Mouse (Mus musculus) heart, postnatal 0 days (tissue): ENCODE measurements around the gene Rims1. TPM values are rescaled to one million over a fixed set of nuclear protein-coding genes. Genes with fewer than 3 reads are reported as not detected.

Experiments used
- ATAC-seq: fragments of 200-750 bp; cut with Nextera tagmentation; 2 replicates; pipeline ENCODE4 v1.8.0; 2017; ENCODE audit warnings: low read depth, moderate number of reproducible peaks, moderate library complexity; ENCODE audit not compliant: insufficient read depth
- DNase-seq: peaks from one replicate; pipeline ENCODE4 v3.0.0-alpha.2; 2016; ENCODE audit warnings: low spot score
- H3K27ac ChIP-seq: fragments of 300-500 bp; sonication (generic); 2 replicates; pipeline ENCODE4 v1.5.1; 2014; ENCODE audit warnings: low read depth, mild to moderate bottlenecking
- H3K27me3 ChIP-seq: fragments of 300-500 bp; sonication (generic); 2 replicates; pipeline ENCODE4 v1.6.1; 2014; ENCODE audit warnings: low read length, mixed read lengths; ENCODE audit not compliant: control insufficient read depth, insufficient read depth
- H3K36me3 ChIP-seq: fragments of 300-500 bp; sonication (generic); replicated peaks from 2 replicates; pipeline ENCODE4 v1.6.1; 2014; ENCODE audit warnings: low read length, mixed read lengths; ENCODE audit not compliant: control insufficient read depth, insufficient read depth
- H3K4me1 ChIP-seq: fragments of 300-500 bp; sonication (generic); 2 replicates; pipeline ENCODE4 v1.6.1; 2014; ENCODE audit warnings: antibody characterized with exemption; ENCODE audit not compliant: control insufficient read depth, insufficient read depth
- H3K4me2 ChIP-seq: fragments of 300-500 bp; sonication (generic); 2 replicates; pipeline ENCODE4 v1.6.1; 2014; ENCODE audit warnings: low read depth, mild to moderate bottlenecking, low read length, moderate library complexity
- H3K4me3 ChIP-seq: fragments of 300-500 bp; sonication (generic); 2 replicates; pipeline ENCODE4 v1.5.1; 2014; ENCODE audit warnings: low read depth, low read length
- H3K9ac ChIP-seq: fragments of 300-500 bp; sonication (generic); replicated peaks from 2 replicates; pipeline ENCODE4 v1.6.1; 2014; ENCODE audit warnings: low read depth, low read length, mixed read lengths
- H3K9me3 ChIP-seq: fragments of 300-500 bp; sonication (generic); replicated peaks from 2 replicates; pipeline ENCODE4 v1.6.1; 2016; ENCODE audit warnings: low read length; ENCODE audit not compliant: control insufficient read depth
- CTCF ChIP-seq: IDR thresholded peaks from 2 replicates; pipeline ENCODE4 v1.5.1; 2016; ENCODE audit warnings: antibody characterized with exemption, control low read depth, low read depth
- EP300 ChIP-seq: IDR thresholded peaks from 2 replicates; pipeline ENCODE4 v1.6.1; 2016; ENCODE audit warnings: antibody characterized with exemption, low read depth
- WGBS: fragments of 180-500 bp; shearing (Covaris S2); extraction: QIAGEN DNeasy Blood & Tissue Kit; methylation state at CpG from one replicate; pipeline ENCODE4 v1.1.7; 2014; 5-methylcytosine and 5-hydroxymethylcytosine counted together
- polyA plus RNA-seq: library from polyadenylated mRNA; unstranded; fragments of >200 nt; fragmentation: Nextera tagmentation; extraction: Ambion mirVana; gene quantifications from 2 replicates; pipeline ENCODE4 v1.2.1, GENCODE M21; 2015
- total RNA-seq: library from RNA; depleted of rRNA; stranded (reverse); fragments of >200 nt; gene quantifications from 2 replicates; pipeline ENCODE4 v1.2.3, GENCODE M21; 2014; ENCODE audit warnings: low replicate concordance

The Rims1 gene
- total and polyA plus RNA-seq, 2 experiments from 2014 or later: 0.59 to 2.6 TPM

GRCm38 (mm10) chr1:22728207-22728606 is 77.6 kb downstream of the Rims1 start:
- no peak overlapping the region for H3K4me2 ChIP-seq
- DNase-seq (no peak), ATAC-seq (no peak)
- no peak for TF ChIP-seq EP300
- TF ChIP-seq CTCF: no peak
- H3K4me1 ChIP-seq: 0 out of 2 replicates have a peak, but pooled peaks cover 4% of the 10 kb centered on the region
- no peaks in the 10 kb centered on the region for H3K9me3 ChIP-seq
- H3K4me3 ChIP-seq: no peak overlapping the region
- no peak overlapping the region for H3K27ac ChIP-seq
- H3K36me3 ChIP-seq: no peaks in the 10 kb centered on the region
- no peak overlapping the region for H3K9ac ChIP-seq
- 51% methylated on average over 4 of the region's 4 CpGs for WGBS
- no peaks in the 10 kb centered on the region for H3K27me3 ChIP-seq

GRCm38 (mm10) chr1:22721706-22722105 is 84.1 kb downstream of the Rims1 start:
- DNase-seq: peak; percentile 94
- no peak overlapping the region for H3K9ac ChIP-seq
- H3K36me3 ChIP-seq: no peaks in the 10 kb centered on the region
- H3K4me3 ChIP-seq: no peak overlapping the region
- TF ChIP-seq CTCF: no peak
- TF ChIP-seq EP300: no peak
- no peak overlapping the region for H3K27ac ChIP-seq
- H3K9me3 ChIP-seq: no peaks in the 10 kb centered on the region
- H3K27me3 ChIP-seq: no peaks in the 10 kb centered on the region
- ATAC-seq: no peak
- no peak overlapping the region for H3K4me2 ChIP-seq
- H3K4me1 ChIP-seq: 0 out of 2 replicates have a peak, but pooled peaks cover 1% of the 10 kb centered on the region

GRCm38 (mm10) chr1:22720714-22721113 is 85.1 kb downstream of the Rims1 start:
- Histone ChIP-seq H3K4me1 (no peaks in the 10 kb centered on the region), H3K27me3 (no peaks in the 10 kb centered on the region), H3K4me3 (no peak overlapping the region), H3K9me3 (no peaks in the 10 kb centered on the region), H3K9ac (no peak overlapping the region), H3K27ac (no peak overlapping the region), H3K4me2 (no peak overlapping the region), H3K36me3 (no peaks in the 10 kb centered on the region)
- TF ChIP-seq CTCF (no peak), EP300 (no peak)
- ATAC-seq (no peak), DNase-seq (no peak)
- WGBS: 67% methylated on average over 2 of the region's 2 CpGs

- H3K4me1 ChIP-seq: no peaks in the 10 kb centered on the region
- no peaks in the 10 kb centered on the region for H3K27me3 ChIP-seq
- DNase-seq (no peak), ATAC-seq (no peak)
- no peak overlapping the region for H3K4me2 ChIP-seq
- no peaks in the 10 kb centered on the region for H3K36me3 ChIP-seq
- TF ChIP-seq CTCF: no peak
- no peak for TF ChIP-seq EP300
- 43% methylated on average over 2 of the region's 2 CpGs for WGBS
- H3K9ac ChIP-seq: no peak overlapping the region
- H3K27ac ChIP-seq: no peak overlapping the region
- no peak overlapping the region for H3K4me3 ChIP-seq
- no peaks in the 10 kb centered on the region for H3K9me3 ChIP-seq
Observed at GRCm38 (mm10) chr1:22709461-22709860, 96.3 kb downstream of the Rims1 start.

- ATAC-seq (no peak), DNase-seq (no peak)
- Histone ChIP-seq H3K4me3 (no peak overlapping the region), H3K36me3 (no peaks in the 10 kb centered on the region), H3K27me3 (no peaks in the 10 kb centered on the region), H3K9ac (no peak overlapping the region), H3K27ac (no peak overlapping the region), H3K9me3 (no peaks in the 10 kb centered on the region), H3K4me1 (0 out of 2 replicates have a peak, but pooled peaks cover 5% of the 10 kb centered on the region), H3K4me2 (no peak overlapping the region)
- TF ChIP-seq CTCF (no peak), EP300 (no peak)
- WGBS: 3% methylated on average over 1 of the region's 1 CpGs
Observed at GRCm38 (mm10) chr1:22695046-22695445, 110.7 kb downstream of the Rims1 start.

GRCm38 (mm10) chr1:22694514-22694913 is 111.3 kb downstream of the Rims1 start:
- H3K27ac ChIP-seq: no peak overlapping the region
- no peaks in the 10 kb centered on the region for H3K36me3 ChIP-seq
- H3K4me3 ChIP-seq: no peak overlapping the region
- TF ChIP-seq EP300 (no peak), CTCF (no peak)
- H3K4me1 ChIP-seq: 0 out of 2 replicates have a peak, but pooled peaks cover 5% of the 10 kb centered on the region
- no peaks in the 10 kb centered on the region for H3K27me3 ChIP-seq
- 79% methylated on average over 2 of the region's 2 CpGs for whole genome bisulfite sequencing
- no peak for DNase-seq
- no peak overlapping the region for H3K9ac ChIP-seq
- no peak overlapping the region for H3K4me2 ChIP-seq
- H3K9me3 ChIP-seq: no peaks in the 10 kb centered on the region
- no peak for ATAC-seq
